Mouse (Mus musculus) CD4-positive, CD25-positive, alpha-beta regulatory T cell, adult 4 months (primary cell): ENCODE measurements around the gene Panx3. TPM values are rescaled to one million over a fixed set of nuclear protein-coding genes. Genes with fewer than 3 reads are reported as not detected.

Experiments
- ATAC-seq: one replicate; pipeline ENCODE4 v1.8.0; 2017
- polyA plus RNA-seq, 2 experiments: library from polyadenylated mRNA; unstranded; fragments of 100-300 nt; shearing (Covaris generic); gene quantifications; one replicate each; pipeline ENCODE4 v1.2.1; 2017

Gene Panx3
- not detected for polyA plus RNA-seq

GRCm38 (mm10) chr9:37669115-37669514, at the start of gene Panx3:
Gene Panx3, minus strand, starts transcription at chr9:37669235.
- ATAC-seq, result no peak

GRCm38 (mm10) chr9:37716150-37716549, 47.1 kb upstream of the Panx3 start, which contains the start of gene Olfr160:
Gene Olfr160, minus strand, starts transcription at chr9:37716250.
- no peak for ATAC-seq

GRCm38 (mm10) chr9:37689970-37690686, 21.1 kb upstream of the Panx3 start:
- ATAC-seq, result no peak

DNA sequence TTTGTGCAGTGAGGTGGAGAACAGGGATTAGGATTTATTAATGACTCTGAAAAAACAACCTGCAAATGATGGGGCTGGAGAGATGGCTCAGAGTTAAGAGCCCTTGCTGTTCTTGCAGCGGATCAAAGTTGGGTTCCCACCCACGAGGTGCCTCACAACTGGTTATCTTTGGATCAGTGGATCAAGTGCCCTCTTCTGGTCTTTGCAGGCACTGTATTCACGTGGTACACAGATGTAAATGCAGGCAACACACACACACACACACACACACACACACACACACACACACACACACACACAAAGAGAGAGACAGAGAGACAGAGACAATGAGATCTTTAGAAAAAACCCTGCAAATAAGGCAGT, 18.9 kb upstream of the Panx3 start:
- ATAC-seq, result no peak

- no peak for ATAC-seq
Observed at GRCm38 (mm10) chr9:37687288-37687940, 18.4 kb upstream of the Panx3 start.

DNA sequence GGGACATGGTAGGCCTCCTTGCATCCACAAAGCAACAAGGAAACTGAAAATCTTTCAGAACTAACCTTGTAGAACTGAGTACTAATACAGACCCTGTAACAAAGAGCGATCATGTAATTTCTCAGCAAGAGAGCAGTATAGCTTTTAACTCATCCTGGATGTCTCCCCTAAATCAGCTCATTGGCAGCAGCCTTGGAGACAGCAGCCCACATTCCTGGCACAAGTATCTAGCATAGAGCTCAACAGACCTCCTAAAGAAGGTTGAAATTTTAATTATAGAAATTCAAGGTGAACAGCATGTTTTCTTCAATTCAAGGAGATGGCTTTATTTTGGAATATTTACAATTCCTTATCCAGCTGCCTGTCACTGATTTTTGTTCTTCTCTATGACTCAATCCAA, 12.1 kb upstream of the Panx3 start:
- no peak for ATAC-seq

DNA sequence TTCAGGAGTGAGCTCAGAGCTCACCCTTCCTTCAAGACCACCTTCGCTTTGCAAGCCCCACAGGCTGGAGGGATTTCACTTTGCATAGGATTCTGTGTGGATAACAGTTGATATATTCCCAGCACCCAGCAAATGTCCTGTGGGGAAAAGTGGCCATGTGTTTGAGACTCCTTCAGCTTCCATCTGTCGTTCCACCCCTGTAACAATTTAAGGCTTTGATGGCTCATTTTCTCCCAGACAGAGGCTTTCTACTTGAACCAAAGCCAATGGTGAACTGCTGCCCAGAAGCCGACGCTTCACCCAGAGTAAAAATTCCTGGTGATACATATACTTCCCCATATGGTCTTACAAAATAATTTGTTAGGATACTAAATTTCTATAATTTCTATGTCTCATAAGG, 6.3 kb upstream of the Panx3 start:
- ATAC-seq, result no peak

DNA sequence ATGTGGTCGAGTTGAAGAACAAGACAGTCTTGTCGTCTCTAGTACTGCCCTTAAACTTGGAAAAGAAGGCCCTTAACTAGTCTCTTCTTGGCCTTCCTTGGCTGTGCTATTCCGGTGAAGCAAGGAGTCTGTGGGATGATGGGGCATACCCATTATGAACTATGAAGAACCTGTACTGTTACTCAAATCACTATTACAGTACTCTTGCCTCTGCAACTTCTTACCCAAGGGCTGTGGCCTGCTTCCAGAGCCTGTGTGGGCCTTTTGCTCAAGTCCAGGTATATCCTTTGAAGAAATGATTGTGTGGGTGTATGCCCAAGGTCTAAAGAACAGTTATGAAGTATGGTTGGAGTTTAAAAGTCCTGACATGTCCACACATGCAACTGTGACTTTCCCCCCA, 1.2 kb upstream of the Panx3 start:
- ATAC-seq, result no peak

- no peak for ATAC-seq
Observed at GRCm38 (mm10) chr9:37669678-37670077, 643 bp upstream of the Panx3 start.

DNA sequence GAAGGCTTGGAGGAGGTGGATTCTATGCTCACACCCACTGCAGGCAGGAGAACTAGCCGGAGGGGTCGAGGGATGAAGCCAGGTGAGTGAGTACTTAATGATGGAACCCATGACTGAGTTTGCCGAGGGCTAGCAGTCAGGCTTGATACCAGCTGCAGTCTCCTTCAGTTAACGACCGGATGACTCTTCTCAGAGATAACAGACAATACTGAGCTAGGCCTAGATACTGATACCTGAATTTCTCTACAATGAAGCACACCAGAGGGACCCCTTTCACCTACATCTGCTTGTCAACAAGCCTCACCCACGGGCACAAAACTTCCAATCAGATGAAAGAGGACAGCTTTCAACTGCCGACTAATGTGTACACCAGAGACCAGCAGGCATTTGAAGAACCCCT, 3.0 kb downstream of the Panx3 start:
- no peak for ATAC-seq

GRCm38 (mm10) chr9:37664604-37665003, 4.4 kb downstream of the Panx3 start:
- no peak for ATAC-seq

DNA sequence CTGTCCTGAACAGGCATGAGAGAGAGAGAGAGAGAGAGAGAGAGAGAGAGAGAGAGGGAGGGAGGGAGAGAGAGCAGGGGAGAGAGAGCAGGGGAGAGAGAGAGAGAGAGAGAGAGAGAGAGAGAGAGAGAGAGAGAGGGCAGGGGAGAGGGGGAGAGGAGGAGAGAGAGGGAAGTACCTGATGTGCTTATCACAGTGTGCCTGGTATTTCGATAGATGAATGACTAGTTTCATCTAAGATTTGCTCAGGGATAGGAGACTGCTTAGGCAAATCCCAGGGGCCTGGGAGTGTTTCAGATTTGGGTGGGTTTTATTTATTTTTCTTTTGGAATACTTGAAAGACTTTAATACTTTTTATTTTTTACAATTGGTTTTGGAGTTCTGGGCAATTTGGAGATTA, 5.8 kb downstream of the Panx3 start:
- no peak for ATAC-seq

DNA sequence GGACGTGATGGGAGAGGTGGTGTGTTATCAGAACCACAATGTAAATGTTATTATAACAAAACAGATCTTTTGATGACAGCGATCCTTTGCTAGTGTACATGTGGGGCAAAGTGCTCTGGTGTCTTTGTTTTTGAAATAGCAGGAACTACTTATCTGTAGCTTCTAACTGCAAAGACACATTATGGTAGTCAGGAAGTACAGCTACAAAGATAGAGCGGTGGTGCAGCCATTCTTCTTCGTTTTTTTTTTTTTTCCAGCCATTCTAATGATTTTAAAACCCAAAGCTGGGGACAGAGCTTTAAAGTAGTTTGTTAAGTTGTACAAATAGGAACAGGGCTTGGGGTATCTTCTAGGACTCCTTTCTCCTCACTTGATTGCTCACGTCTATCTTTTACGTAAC, 9.6 kb downstream of the Panx3 start:
- no peak for ATAC-seq

DNA sequence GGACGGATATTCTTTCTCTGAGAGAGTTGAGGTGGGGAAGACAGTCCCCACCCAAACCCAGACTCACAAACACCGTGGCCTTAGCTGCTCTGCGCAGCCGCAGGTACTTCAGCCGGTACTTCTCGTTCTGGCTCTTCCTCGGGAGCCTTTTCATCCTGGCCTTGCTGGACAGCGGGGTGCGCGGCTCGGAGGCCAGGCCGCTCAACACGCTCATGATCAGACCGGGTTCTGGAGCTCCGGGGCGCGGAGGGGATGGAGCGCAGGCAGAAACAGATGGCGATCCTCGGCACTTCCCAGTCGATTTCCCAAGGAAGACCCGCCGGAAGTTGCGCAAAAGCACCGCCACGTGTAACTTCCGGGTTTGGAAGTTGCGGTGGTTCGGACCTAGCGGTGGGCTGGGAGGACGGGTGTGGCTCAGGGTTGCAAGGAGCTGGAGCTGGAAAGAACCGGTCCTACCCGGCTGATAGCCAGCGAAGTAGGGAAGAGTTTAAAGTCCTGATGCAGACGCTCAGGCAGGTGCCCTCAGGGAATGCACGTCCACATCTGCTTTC, 12.0 kb downstream of the Panx3 start, which contains the start of gene Tbrg1:
Gene Tbrg1 (minus strand): TSS at position 382 of the 551 bp plus-strand sequence.
- peak; percentile 56 for ATAC-seq

- ATAC-seq, result peak; percentile 81
Observed at GRCm38 (mm10) chr9:37656439-37656881, 12.6 kb downstream of the Panx3 start.

- peak; percentile 57 for ATAC-seq
Observed at GRCm38 (mm10) chr9:37655961-37656360, 13.1 kb downstream of the Panx3 start.

- ATAC-seq, result no peak
Observed at GRCm38 (mm10) chr9:37653836-37654235, 15.2 kb downstream of the Panx3 start.

DNA sequence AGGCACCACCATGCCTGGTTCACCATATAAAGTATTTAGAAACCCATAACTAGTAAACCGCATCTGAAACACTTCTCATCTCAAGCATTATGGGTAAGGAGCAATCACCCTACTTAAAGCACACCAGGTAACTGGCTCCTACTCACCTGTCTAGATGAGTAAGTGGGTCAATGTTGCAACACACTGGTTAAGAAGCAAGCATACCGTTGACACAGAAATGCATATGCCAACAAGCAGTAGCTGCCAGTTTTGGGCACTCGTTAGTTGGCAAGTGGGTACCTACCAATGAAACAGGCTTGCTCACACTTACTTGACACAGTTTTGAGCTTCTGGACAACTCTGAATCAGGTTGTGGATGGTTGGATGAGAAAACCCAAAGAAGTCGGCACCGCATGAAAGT, 18.4 kb downstream of the Panx3 start:
- ATAC-seq, result no peak

GRCm38 (mm10) chr9:37646246-37646645, 22.8 kb downstream of the Panx3 start:
- no peak for ATAC-seq

- ATAC-seq, result no peak
Observed at GRCm38 (mm10) chr9:37638721-37639120, 30.3 kb downstream of the Panx3 start.

DNA sequence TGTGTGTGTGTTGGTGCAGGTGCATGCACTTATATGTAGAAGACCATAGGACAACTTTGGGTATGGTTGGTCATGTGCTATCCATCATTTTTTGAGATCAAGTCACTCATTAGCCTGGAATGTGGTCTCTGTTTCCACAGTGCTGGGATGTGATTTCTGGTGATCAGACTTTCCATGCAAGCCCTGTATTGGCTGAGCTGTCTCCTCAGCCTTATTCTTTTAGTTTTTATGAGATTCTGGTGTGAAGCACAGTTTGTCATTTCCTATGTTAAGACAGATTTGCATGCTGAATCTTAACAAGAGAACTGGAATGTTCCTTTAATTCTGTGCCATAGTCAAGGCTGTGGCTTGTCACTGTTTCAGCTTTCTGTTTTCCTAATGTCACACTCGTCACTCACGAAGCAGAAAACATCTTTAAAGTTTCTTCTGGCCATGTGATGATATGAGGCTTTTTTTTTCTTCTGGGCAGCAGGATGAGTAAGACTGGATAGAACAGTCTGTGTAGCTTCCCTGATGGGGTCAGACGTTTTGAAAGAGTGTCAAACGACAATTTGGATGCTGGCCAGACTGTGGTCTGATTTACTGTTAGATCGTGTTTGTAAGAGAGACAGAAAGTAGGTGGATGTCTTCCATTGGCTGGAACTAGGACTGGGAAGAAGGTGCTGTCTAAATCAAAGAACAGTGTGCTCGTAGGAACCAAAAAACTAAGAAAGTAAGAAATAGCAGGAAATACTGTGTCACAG, 32.1 kb downstream of the Panx3 start:
- no peak for ATAC-seq

GRCm38 (mm10) chr9:37636335-37636734, 32.7 kb downstream of the Panx3 start:
- peak; percentile 83 for ATAC-seq

GRCm38 (mm10) chr9:37634269-37634668, 34.8 kb downstream of the Panx3 start:
- ATAC-seq, result peak; percentile 55
